Mouse (Mus musculus) thymus, adult 2 months (tissue): ENCODE measurements around the gene Prkca.

Experiments
- CTCF ChIP-seq: fragments of 200-500 bp; IDR thresholded peaks from 2 replicates; pipeline ENCODE4 v1.5.1; 2012; ENCODE audit warnings: mild to moderate bottlenecking, control low read depth, low read length, moderate library complexity, borderline replicate concordance; ENCODE audit not compliant: control insufficient read depth, poor library complexity, insufficient read depth; ENCODE audit errors: extremely low read depth
- POLR2A ChIP-seq: fragments of 200-500 bp; IDR thresholded peaks from 2 replicates; pipeline ENCODE4 v1.6.1; 2012; ENCODE audit warnings: mild to moderate bottlenecking, low read length, control low read depth, moderate library complexity; ENCODE audit not compliant: control insufficient read depth, poor library complexity, insufficient read depth; ENCODE audit errors: extremely low read depth

DNA sequence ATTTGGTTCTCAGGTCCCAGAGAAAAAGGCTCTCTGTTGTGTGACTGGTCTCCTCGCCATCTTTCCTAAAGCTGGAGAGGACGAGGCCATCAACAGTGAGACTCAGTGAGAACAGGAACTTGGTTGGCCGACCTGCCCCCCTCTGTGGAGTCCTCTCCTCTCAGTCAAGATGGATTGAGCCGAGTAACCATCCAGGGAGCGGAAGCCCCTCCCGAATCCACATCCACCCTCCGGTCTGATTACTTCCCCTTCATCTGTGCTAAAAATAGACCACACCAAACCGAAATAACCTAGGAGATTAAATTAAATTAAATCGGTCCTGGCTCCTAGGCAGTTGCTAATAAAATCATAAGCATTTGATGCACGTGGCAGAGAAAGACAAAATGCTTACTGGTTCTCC, 311.2 kb downstream of the Prkca start:
- TF ChIP-seq POLR2A (no peak), CTCF (no peak)
